Mouse (Mus musculus): Measurements from ENCODE around the gene Olfr805. TPM values are rescaled to one million over a fixed set of nuclear protein-coding genes. Genes with fewer than 3 reads are reported as not detected.

Gene Olfr805
- total and polyA plus RNA-seq, 2 experiments from 2014 or later = not detected

- no peaks in the 10 kb centered on the region for H3K27me3 ChIP-seq (ENCODE audit: insufficient read depth, low read length)
- DNase-seq (ENCODE audit: low spot score) (no peak), ATAC-seq (no peak)
- 79% methylated on average over 2 of the region's 2 CpGs for WGBS
- no peak within 1 kb of the TSS for H3K4me3 ChIP-seq (ENCODE audit: low read length)
- H3K9ac ChIP-seq (replicated peaks; ENCODE audit: low read length) = no peak within 1 kb of the TSS
- H3K4me1 ChIP-seq (ENCODE audit: insufficient read depth, low read length) = no peaks in the 10 kb centered on the region
- H3K9me3 ChIP-seq (ENCODE audit: low read length) = no peaks in the 10 kb centered on the region
- H3K36me3 ChIP-seq (ENCODE audit: insufficient read depth, low read length) = no peaks in the 10 kb centered on the region
- no peak within 1 kb of the TSS for H3K27ac ChIP-seq
- no peak within 1 kb of the TSS for H3K4me2 ChIP-seq (ENCODE audit: low read depth, low read length)
- TF ChIP-seq CTCF (IDR thresholded peaks at IDR 0.05; ENCODE audit: low read depth) = no peak
These were observed 35.0 kb downstream of the Olfr805 start, which contains the start of gene Olfr803 for GRCm38 (mm10) chr10:129694186-129694585. Gene Olfr803 (minus strand): TSS chr10:129694286.

GRCm38 (mm10) chr10:129688069-129688468 lies 41.1 kb downstream of the Olfr805 start, which contains the start of gene Olfr802:
Gene Olfr802 (minus strand): TSS chr10:129688169.
- no peak for ATAC-seq
- Histone ChIP-seq H3K4me1 (ENCODE audit: insufficient read depth, low read length) (no peaks in the 10 kb centered on the region), H3K27ac (no peak within 1 kb of the TSS), H3K36me3 (ENCODE audit: insufficient read depth, low read length) (no peaks in the 10 kb centered on the region), H3K9ac (replicated peaks; ENCODE audit: low read length) (no peak within 1 kb of the TSS), H3K9me3 (ENCODE audit: low read length) (no peaks in the 10 kb centered on the region), H3K4me3 (ENCODE audit: low read length) (no peak within 1 kb of the TSS), H3K4me2 (ENCODE audit: low read depth, low read length) (no peak within 1 kb of the TSS), H3K27me3 (ENCODE audit: insufficient read depth, low read length) (no peaks in the 10 kb centered on the region)
- DNase-seq (ENCODE audit: low spot score) = no peak
- WGBS = 60% methylated on average over 1 of the region's 1 CpGs
- TF ChIP-seq CTCF (IDR thresholded peaks at IDR 0.05; ENCODE audit: low read depth) = no peak

GRCm38 (mm10) chr10:129673765-129674164 lies 55.4 kb downstream of the Olfr805 start, which contains the start of gene Olfr801:
Gene Olfr801 (minus strand): TSS chr10:129673865.
- ATAC-seq = no peak
- TF ChIP-seq CTCF (IDR thresholded peaks at IDR 0.05; ENCODE audit: low read depth) = no peak
- H3K27me3 ChIP-seq (ENCODE audit: insufficient read depth, low read length) = no peaks in the 10 kb centered on the region
- WGBS = 88% methylated on average over 1 of the region's 1 CpGs
- no peak within 1 kb of the TSS for H3K4me3 ChIP-seq (ENCODE audit: low read length)
- no peak within 1 kb of the TSS for H3K4me2 ChIP-seq (ENCODE audit: low read depth, low read length)
- no peak within 1 kb of the TSS for H3K9ac ChIP-seq (replicated peaks; ENCODE audit: low read length)
- H3K27ac ChIP-seq = no peak within 1 kb of the TSS
- no peaks in the 10 kb centered on the region for H3K4me1 ChIP-seq (ENCODE audit: insufficient read depth, low read length)
- H3K9me3 ChIP-seq (ENCODE audit: low read length) = no peaks in the 10 kb centered on the region
- no peaks in the 10 kb centered on the region for H3K36me3 ChIP-seq (ENCODE audit: insufficient read depth, low read length)
- no peak for DNase-seq (ENCODE audit: low spot score)

Small RNA genes lying within 50 kb of the gene (microRNA-seq; reads per million reads assigned to microRNA genes)
- 0 reads per million in 2 experiments for gene Gm24485

Other genes starting within 250 kb of the Olfr805 start
- gene Olfr789, start 244.6 kb downstream of the Olfr805 start, total RNA-seq (2014; rRNA removed) = not detected in 2 replicates
- not detected in 2 replicates for gene Olfr789, start 244.6 kb downstream of the Olfr805 start, polyA plus RNA-seq (2015; fragmentation: Nextera tagmentation; extraction: Ambion mirVana)
- not detected in 2 replicates for gene Olfr790, start 230.9 kb downstream of the Olfr805 start, total RNA-seq (2014; rRNA removed)
- not detected in 2 replicates for gene Olfr790, start 230.9 kb downstream of the Olfr805 start, polyA plus RNA-seq (2015; fragmentation: Nextera tagmentation; extraction: Ambion mirVana)
- gene Olfr791, start 207.6 kb downstream of the Olfr805 start, total RNA-seq (2014; rRNA removed) = not detected in 2 replicates
- gene Olfr791, start 207.6 kb downstream of the Olfr805 start, polyA plus RNA-seq (2015; fragmentation: Nextera tagmentation; extraction: Ambion mirVana) = not detected in 2 replicates
- not detected in 2 replicates for gene Olfr792, start 190.2 kb downstream of the Olfr805 start, total RNA-seq (2014; rRNA removed)
- gene Olfr792, start 190.2 kb downstream of the Olfr805 start, polyA plus RNA-seq (2015; fragmentation: Nextera tagmentation; extraction: Ambion mirVana) = not detected in 2 replicates
- not detected in 2 replicates for gene Olfr794, start 161.7 kb downstream of the Olfr805 start, total RNA-seq (2014; rRNA removed)
- not detected in 2 replicates for gene Olfr794, start 161.7 kb downstream of the Olfr805 start, polyA plus RNA-seq (2015; fragmentation: Nextera tagmentation; extraction: Ambion mirVana)
- not detected in 2 replicates for gene Olfr796, start 116.8 kb downstream of the Olfr805 start, total RNA-seq (2014; rRNA removed)
- gene Olfr796, start 116.8 kb downstream of the Olfr805 start, polyA plus RNA-seq (2015; fragmentation: Nextera tagmentation; extraction: Ambion mirVana) = not detected in 2 replicates
- gene Olfr798, start 101.4 kb downstream of the Olfr805 start, total RNA-seq (2014; rRNA removed) = not detected in 2 replicates
- not detected in 2 replicates for gene Olfr798, start 101.4 kb downstream of the Olfr805 start, polyA plus RNA-seq (2015; fragmentation: Nextera tagmentation; extraction: Ambion mirVana)
- gene Olfr799, start 91.9 kb downstream of the Olfr805 start, total RNA-seq (2014; rRNA removed) = not detected in 2 replicates
- gene Olfr799, start 91.9 kb downstream of the Olfr805 start, polyA plus RNA-seq (2015; fragmentation: Nextera tagmentation; extraction: Ambion mirVana) = not detected in 2 replicates
- not detected in 2 replicates for gene Olfr800, start 71.7 kb downstream of the Olfr805 start, total RNA-seq (2014; rRNA removed)
- gene Olfr800, start 71.7 kb downstream of the Olfr805 start, polyA plus RNA-seq (2015; fragmentation: Nextera tagmentation; extraction: Ambion mirVana) = not detected in 2 replicates
- gene Olfr801, start 55.5 kb downstream of the Olfr805 start, total RNA-seq (2014; rRNA removed) = not detected in 2 replicates
- gene Olfr801, start 55.5 kb downstream of the Olfr805 start, polyA plus RNA-seq (2015; fragmentation: Nextera tagmentation; extraction: Ambion mirVana) = not detected in 2 replicates
- gene Olfr802, start 41.2 kb downstream of the Olfr805 start, total RNA-seq (2014; rRNA removed) = not detected in 2 replicates
- 0.06 and 0.10 TPM in 2 replicates for gene Olfr802, start 41.2 kb downstream of the Olfr805 start, polyA plus RNA-seq (2015; fragmentation: Nextera tagmentation; extraction: Ambion mirVana)
- not detected in 2 replicates for gene Olfr803, start 35.1 kb downstream of the Olfr805 start, total RNA-seq (2014; rRNA removed)
- not detected in 2 replicates for gene Olfr803, start 35.1 kb downstream of the Olfr805 start, polyA plus RNA-seq (2015; fragmentation: Nextera tagmentation; extraction: Ambion mirVana)
- gene Olfr804, start 26.2 kb downstream of the Olfr805 start, total RNA-seq (2014; rRNA removed) = 0.26 TPM in 1 of 2 replicates, not detected in the other
- not detected in 2 replicates for gene Olfr804, start 26.2 kb downstream of the Olfr805 start, polyA plus RNA-seq (2015; fragmentation: Nextera tagmentation; extraction: Ambion mirVana)
- gene Olfr806, start 12.5 kb upstream of the Olfr805 start, total RNA-seq (2014; rRNA removed) = not detected in 2 replicates
- gene Olfr806, start 12.5 kb upstream of the Olfr805 start, polyA plus RNA-seq (2015; fragmentation: Nextera tagmentation; extraction: Ambion mirVana) = not detected in 2 replicates
- not detected in 2 replicates for gene Olfr807, start 28.4 kb upstream of the Olfr805 start, total RNA-seq (2014; rRNA removed)
- gene Olfr807, start 28.4 kb upstream of the Olfr805 start, polyA plus RNA-seq (2015; fragmentation: Nextera tagmentation; extraction: Ambion mirVana) = not detected in 2 replicates
- not detected in 2 replicates for gene Olfr808, start 36.1 kb upstream of the Olfr805 start, total RNA-seq (2014; rRNA removed)
- gene Olfr808, start 36.1 kb upstream of the Olfr805 start, polyA plus RNA-seq (2015; fragmentation: Nextera tagmentation; extraction: Ambion mirVana) = not detected in 2 replicates
- gene Olfr809, start 45.3 kb upstream of the Olfr805 start, total RNA-seq (2014; rRNA removed) = not detected in 2 replicates
- gene Olfr809, start 45.3 kb upstream of the Olfr805 start, polyA plus RNA-seq (2015; fragmentation: Nextera tagmentation; extraction: Ambion mirVana) = not detected in 2 replicates
- not detected in 2 replicates for gene Olfr810, start 65.5 kb upstream of the Olfr805 start, total RNA-seq (2014; rRNA removed)
- not detected in 2 replicates for gene Olfr810, start 65.5 kb upstream of the Olfr805 start, polyA plus RNA-seq (2015; fragmentation: Nextera tagmentation; extraction: Ambion mirVana)
- not detected in 2 replicates for gene Olfr811, start 75.0 kb upstream of the Olfr805 start, total RNA-seq (2014; rRNA removed)
- not detected in 2 replicates for gene Olfr811, start 75.0 kb upstream of the Olfr805 start, polyA plus RNA-seq (2015; fragmentation: Nextera tagmentation; extraction: Ambion mirVana)
- not detected in 2 replicates for gene Olfr812, start 116.7 kb upstream of the Olfr805 start, total RNA-seq (2014; rRNA removed)
- not detected in 2 replicates for gene Olfr812, start 116.7 kb upstream of the Olfr805 start, polyA plus RNA-seq (2015; fragmentation: Nextera tagmentation; extraction: Ambion mirVana)
- not detected in 2 replicates for gene Olfr813, start 126.0 kb upstream of the Olfr805 start, total RNA-seq (2014; rRNA removed)
- gene Olfr813, start 126.0 kb upstream of the Olfr805 start, polyA plus RNA-seq (2015; fragmentation: Nextera tagmentation; extraction: Ambion mirVana) = not detected in 2 replicates
- not detected in 2 replicates for gene Olfr814, start 150.5 kb upstream of the Olfr805 start, total RNA-seq (2014; rRNA removed)
- gene Olfr814, start 150.5 kb upstream of the Olfr805 start, polyA plus RNA-seq (2015; fragmentation: Nextera tagmentation; extraction: Ambion mirVana) = not detected in 2 replicates
- gene Olfr815, start 176.5 kb upstream of the Olfr805 start, total RNA-seq (2014; rRNA removed) = not detected in 2 replicates
- not detected in 2 replicates for gene Olfr815, start 176.5 kb upstream of the Olfr805 start, polyA plus RNA-seq (2015; fragmentation: Nextera tagmentation; extraction: Ambion mirVana)
- gene Olfr816, start 186.2 kb upstream of the Olfr805 start, total RNA-seq (2014; rRNA removed) = not detected in 2 replicates
- not detected in 2 replicates for gene Olfr816, start 186.2 kb upstream of the Olfr805 start, polyA plus RNA-seq (2015; fragmentation: Nextera tagmentation; extraction: Ambion mirVana)
- not detected in 2 replicates for gene Olfr818, start 219.7 kb upstream of the Olfr805 start, total RNA-seq (2014; rRNA removed)
- not detected in 2 replicates for gene Olfr818, start 219.7 kb upstream of the Olfr805 start, polyA plus RNA-seq (2015; fragmentation: Nextera tagmentation; extraction: Ambion mirVana)
- not detected in 2 replicates for gene Olfr819, start 237.9 kb upstream of the Olfr805 start, total RNA-seq (2014; rRNA removed)
- gene Olfr819, start 237.9 kb upstream of the Olfr805 start, polyA plus RNA-seq (2015; fragmentation: Nextera tagmentation; extraction: Ambion mirVana) = not detected in 2 replicates
- gene Olfr247, start 246.8 kb upstream of the Olfr805 start, total RNA-seq (2014; rRNA removed) = not detected in 2 replicates
- gene Olfr247, start 246.8 kb upstream of the Olfr805 start, polyA plus RNA-seq (2015; fragmentation: Nextera tagmentation; extraction: Ambion mirVana) = not detected in 2 replicates

Data from hindbrain, postnatal 0 days (tissue).